Mouse (Mus musculus) megakaryocyte-erythroid progenitor cell, adult 5 weeks (primary cell): ENCODE measurements around the gene Sap30l. TPM values are rescaled to one million over a fixed set of nuclear protein-coding genes. Genes with fewer than 3 reads are reported as not detected.

Source experiments
- polyA plus RNA-seq: library from polyadenylated mRNA; stranded (reverse); fragments of >175 nt; gene quantifications from 2 replicates; pipeline ENCODE4 v1.2.3, GENCODE M21; 2012

Sap30l gene
- 37.4 and 43.6 TPM in 2 replicates for polyA plus RNA-seq

GRCm38 (mm10) chr11:57800971-57801765 lies at the start of gene Sap30l:
Sap30l (plus strand) TSS chr11:57801637.

GRCm38 (mm10) chr11:57832552-57833201 lies 31.2 kb downstream of the Sap30l start, which contains the start of gene Hand1:
Hand1 (minus strand) TSS chr11:57832818.

Other genes starting within 250 kb of the Sap30l start
- gene Galnt10, start 156.2 kb upstream of the Sap30l start, polyA plus RNA-seq, result 13.6 and 16.3 TPM in 2 replicates
- not detected in 2 replicates for gene Hand1, start 31.2 kb downstream of the Sap30l start, polyA plus RNA-seq
- gene Larp1, start 207.4 kb downstream of the Sap30l start, polyA plus RNA-seq, result 109 and 122 TPM in 2 replicates